Mouse (Mus musculus) neural tube, embryonic 12.5 days (tissue): Measurements from ENCODE around the gene 1110017D15Rik. TPM values are rescaled to one million over a fixed set of nuclear protein-coding genes. Genes with fewer than 3 reads are reported as not detected.
"Not testable (repeated sequence)": the region's sequence is repeated elsewhere in the genome, so short reads cannot be mapped to it uniquely, and the experiment has no call there.

Experiments
- ATAC-seq: fragments of 200-750 bp; cut with Nextera tagmentation; 2 replicates; pipeline ENCODE4 v1.8.0; 2017; ENCODE audit warnings: low read depth, mild to moderate bottlenecking, moderate TSS enrichment, moderate library complexity; ENCODE audit not compliant: low FRiP score
- H3K27ac ChIP-seq: fragments of 300-500 bp; sonication (generic); 2 replicates; pipeline ENCODE4 v1.5.1; 2016
- H3K27me3 ChIP-seq: fragments of 300-500 bp; sonication (generic); replicated peaks from 2 replicates; pipeline ENCODE4 v1.6.1; 2016; ENCODE audit warnings: mild to moderate bottlenecking
- H3K36me3 ChIP-seq: fragments of 300-500 bp; sonication (generic); 2 replicates; pipeline ENCODE4 v1.6.1; 2016; ENCODE audit warnings: mild to moderate bottlenecking
- H3K4me1 ChIP-seq: fragments of 300-500 bp; sonication (generic); 2 replicates; pipeline ENCODE4 v1.6.1; 2016
- H3K4me2 ChIP-seq: fragments of 300-500 bp; sonication (generic); replicated peaks from 2 replicates; pipeline ENCODE4 v1.6.1; 2016; ENCODE audit warnings: mild to moderate bottlenecking
- H3K4me3 ChIP-seq: fragments of 300-500 bp; sonication (generic); 2 replicates; pipeline ENCODE4 v1.5.1; 2016
- H3K9ac ChIP-seq: fragments of 300-500 bp; sonication (generic); 2 replicates; pipeline ENCODE4 v1.6.1; 2016; ENCODE audit warnings: mild to moderate bottlenecking
- H3K9me3 ChIP-seq: fragments of 300-500 bp; sonication (generic); 2 replicates; pipeline ENCODE4 v1.6.1; 2016; ENCODE audit warnings: mild to moderate bottlenecking
- WGBS: fragments of 180-500 bp; shearing (Covaris S2); methylation state at CpG from one replicate; pipeline ENCODE4 v1.1.7; 2016; 5-methylcytosine and 5-hydroxymethylcytosine counted together
- polyA plus RNA-seq: library from polyadenylated mRNA; unstranded; fragments of >200 nt; fragmentation: Nextera tagmentation; extraction: Ambion mirVana; gene quantifications from 2 replicates; pipeline ENCODE4 v1.2.1, GENCODE M21; 2016

Gene 1110017D15Rik
- polyA plus RNA-seq, 1 experiment from 2014 or later: 3.7 TPM

- no peaks in the 10 kb centered on the region for H3K4me1 ChIP-seq
- H3K27ac ChIP-seq: no peak overlapping the region
- H3K27me3 ChIP-seq: no peaks in the 10 kb centered on the region
- no peak overlapping the region for H3K9ac ChIP-seq
- ATAC-seq: no peak
- 90% methylated on average over 9 of the region's 9 CpGs for WGBS
- peaks cover 9% of the 10 kb centered on the region for H3K36me3 ChIP-seq
- no peaks in the 10 kb centered on the region for H3K9me3 ChIP-seq
- no peak overlapping the region for H3K4me3 ChIP-seq
- H3K4me2 ChIP-seq: no peak overlapping the region
These were observed 39.4 kb downstream of the 1110017D15Rik start for GRCm38 (mm10) chr4:41477648-41478160.

- ATAC-seq: no peak
- Histone ChIP-seq H3K27me3 (no peaks in the 10 kb centered on the region), H3K9ac (no peak overlapping the region), H3K4me1 (peaks cover 21% of the 10 kb centered on the region), H3K9me3 (no peaks in the 10 kb centered on the region), H3K36me3 (no peaks in the 10 kb centered on the region), H3K27ac (no peak overlapping the region), H3K4me2 (no peak overlapping the region), H3K4me3 (no peak overlapping the region)
- WGBS: 91% methylated on average over 1 of the region's 1 CpGs
These were observed 45.8 kb downstream of the 1110017D15Rik start for GRCm38 (mm10) chr4:41471384-41471689.

GRCm38 (mm10) chr4:41470684-41471383 lies 46.3 kb downstream of the 1110017D15Rik start:
- ATAC-seq: peak; percentile 76
- Histone ChIP-seq H3K9ac (no peak overlapping the region), H3K4me2 (no peak overlapping the region), H3K4me1 (peaks cover 21% of the 10 kb centered on the region), H3K4me3 (no peak overlapping the region), H3K27ac (no peak overlapping the region), H3K27me3 (no peaks in the 10 kb centered on the region), H3K36me3 (no peaks in the 10 kb centered on the region), H3K9me3 (no peaks in the 10 kb centered on the region)
- WGBS: 27% methylated on average over 5 of the region's 5 CpGs

- ATAC-seq: no peak
- Histone ChIP-seq H3K27me3 (no peaks in the 10 kb centered on the region), H3K9me3 (no peaks in the 10 kb centered on the region), H3K27ac (no peak overlapping the region), H3K9ac (no peak overlapping the region), H3K4me1 (peaks cover 21% of the 10 kb centered on the region), H3K4me3 (no peak overlapping the region), H3K36me3 (no peaks in the 10 kb centered on the region), H3K4me2 (no peak overlapping the region)
- WGBS: 60% methylated on average over 7 of the region's 7 CpGs
These were observed 47.0 kb downstream of the 1110017D15Rik start for GRCm38 (mm10) chr4:41470051-41470683.

GRCm38 (mm10) chr4:41469199-41469598 lies 47.9 kb downstream of the 1110017D15Rik start:
- ATAC-seq: no peak

GRCm38 (mm10) chr4:41468396-41469080 lies 48.6 kb downstream of the 1110017D15Rik start:
- Histone ChIP-seq H3K27ac (no peak overlapping the region), H3K27me3 (no peaks in the 10 kb centered on the region), H3K9ac (no peak overlapping the region), H3K4me2 (no peak overlapping the region), H3K36me3 (no peaks in the 10 kb centered on the region), H3K4me1 (peaks cover 25% of the 10 kb centered on the region), H3K4me3 (no peak overlapping the region), H3K9me3 (no peaks in the 10 kb centered on the region)
- ATAC-seq: no peak
- WGBS: 60% methylated on average over 17 of the region's 17 CpGs

More at GRCm38 (mm10) chr4:41469199-41469598, 47.9 kb downstream of the 1110017D15Rik start:
- Histone ChIP-seq H3K4me2 (no peak overlapping the region), H3K27me3 (no peaks in the 10 kb centered on the region), H3K4me1 (peaks cover 21% of the 10 kb centered on the region), H3K9me3 (no peaks in the 10 kb centered on the region), H3K36me3 (no peaks in the 10 kb centered on the region), H3K27ac (no peak overlapping the region), H3K9ac (no peak overlapping the region), H3K4me3 (no peak overlapping the region)
- 81% methylated on average over 10 of the region's 10 CpGs for WGBS

- ATAC-seq: no peak; the same call in 1 of the 2 replicates
- Histone ChIP-seq H3K4me1 (peaks cover 20% of the 10 kb centered on the region), H3K9me3 (no peaks in the 10 kb centered on the region), H3K27ac (no peak overlapping the region), H3K4me3 (peak overlapping the region; percentile 61), H3K9ac (peak overlapping the region; percentile 66), H3K27me3 (no peaks in the 10 kb centered on the region), H3K4me2 (peak overlapping the region; percentile 68), H3K36me3 (no peaks in the 10 kb centered on the region)
- WGBS: 6% methylated on average over 17 of the region's 17 CpGs
These were observed 51.9 kb downstream of the 1110017D15Rik start for GRCm38 (mm10) chr4:41465287-41465665.

GRCm38 (mm10) chr4:41464345-41465286 lies 52.5 kb downstream of the 1110017D15Rik start, which contains the start of the genes Kif24 and Nudt2:
Gene Kif24 (minus strand): TSS chr4:41464887.
Gene Nudt2 (plus strand): TSS chr4:41465151.
- WGBS: under 1% methylated on average over 70 of the region's 70 CpGs
- Histone ChIP-seq H3K36me3 (no peaks in the 10 kb centered on the region), H3K4me1 (peaks cover 14% of the 10 kb centered on the region; the same call in 1 of the 2 replicates), H3K9ac (peak within 1 kb of the TSS; percentile 66), H3K27ac (no peak within 1 kb of the TSS), H3K9me3 (no peaks in the 10 kb centered on the region), H3K4me2 (peak within 1 kb of the TSS; percentile 68), H3K4me3 (peak within 1 kb of the TSS; percentile 65), H3K27me3 (no peaks in the 10 kb centered on the region)
- ATAC-seq: peak; percentile 99

GRCm38 (mm10) chr4:41463051-41463738 lies 53.9 kb downstream of the 1110017D15Rik start:
- H3K4me3 ChIP-seq, H3K4me1 ChIP-seq, H3K9ac ChIP-seq, H3K36me3 ChIP-seq, ATAC-seq, H3K27ac ChIP-seq, H3K9me3 ChIP-seq, H3K27me3 ChIP-seq: not testable (repeated sequence)
- peak overlapping the region; percentile 68 for H3K4me2 ChIP-seq
- WGBS: 91% methylated on average over 3 of the region's 3 CpGs

GRCm38 (mm10) chr4:41460690-41461089 lies 56.4 kb downstream of the 1110017D15Rik start:
- Histone ChIP-seq H3K9me3 (no peaks in the 10 kb centered on the region), H3K36me3 (no peaks in the 10 kb centered on the region), H3K27ac (no peak overlapping the region), H3K27me3 (no peaks in the 10 kb centered on the region), H3K9ac (no peak overlapping the region), H3K4me1 (peaks cover 9% of the 10 kb centered on the region; the same call in 1 of the 2 replicates), H3K4me3 (no peak overlapping the region), H3K4me2 (no peak overlapping the region)
- WGBS: 91% methylated on average over 1 of the region's 1 CpGs
- no peak for ATAC-seq
